Mouse (Mus musculus) cerebellum, adult 11 months (tissue): ENCODE measurements around the gene Tmod4.
A peak's percentile ranks its signal among the peaks of the same experiment; 100 is the strongest.

ENCODE experiments used
- DNase-seq: peaks from one replicate; pipeline ENCODE4 v3.0.0; 2022

Gene Tmod4

DNA sequence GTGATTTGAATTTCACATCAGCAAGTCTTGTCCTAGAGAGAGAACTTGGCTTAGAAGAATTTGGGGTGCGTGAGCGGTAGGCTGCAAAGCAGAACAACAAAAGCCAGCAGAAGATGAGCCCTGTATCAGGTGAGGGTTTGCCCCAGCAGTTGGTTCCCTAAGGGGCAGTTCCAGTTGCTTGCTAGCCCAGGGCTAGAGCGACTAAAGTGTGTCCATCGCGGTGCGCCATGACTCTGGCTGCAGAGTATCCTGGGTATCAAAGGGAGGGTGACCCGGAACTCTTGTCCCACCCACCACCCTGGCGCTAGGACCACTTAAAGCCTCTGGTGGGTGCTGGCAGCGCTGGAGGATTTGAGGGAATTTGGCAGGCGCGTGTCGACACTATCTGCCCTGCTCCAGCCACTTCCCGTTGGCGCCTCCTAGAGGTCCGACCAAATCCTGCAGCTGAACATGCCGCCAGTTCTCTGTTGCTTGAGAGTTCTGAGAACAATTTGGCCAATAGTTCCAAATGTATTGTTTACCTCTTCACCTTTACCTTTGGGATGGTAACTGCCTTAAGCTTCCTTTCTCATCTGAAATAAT, 49.8 kb downstream of the Tmod4 start:
- DNase-seq = peak; percentile 82

DNA sequence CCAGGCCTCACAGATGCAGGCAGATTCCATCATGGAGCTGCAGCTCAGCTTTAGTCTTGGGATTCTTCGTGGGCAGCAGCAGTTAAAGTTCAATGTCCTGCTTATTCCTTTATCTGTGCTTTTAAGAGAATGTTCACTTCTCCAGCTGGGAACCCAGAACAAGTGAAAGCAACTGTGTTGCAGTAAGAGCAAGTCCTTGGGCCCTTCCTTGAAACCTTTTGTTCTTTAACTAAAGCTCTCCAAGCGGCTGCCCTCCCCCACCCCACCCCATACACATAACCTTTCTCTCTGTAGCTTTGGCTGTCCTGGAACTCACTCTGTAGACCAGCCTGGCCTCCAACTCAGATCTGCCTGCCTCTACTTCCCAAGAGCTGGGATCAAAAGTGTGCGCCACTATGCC, 52.2 kb downstream of the Tmod4 start:
- no peak for DNase-seq

- no peak for DNase-seq
Observed at GRCm38 (mm10) chr3:95177583-95177982, 53.3 kb downstream of the Tmod4 start.
